Mouse (Mus musculus) hindbrain, embryonic 16.5 days (tissue): ENCODE measurements around the gene Lix1l. TPM values are rescaled to one million over a fixed set of nuclear protein-coding genes. Genes with fewer than 3 reads are reported as not detected.

ENCODE experiments used
- ATAC-seq: fragments of 200-750 bp; cut with Nextera tagmentation; 2 replicates; pipeline ENCODE4 v1.8.0; 2017; ENCODE audit warnings: moderate TSS enrichment, moderate library complexity
- H3K27ac ChIP-seq: fragments of 300-500 bp; sonication (generic); 2 replicates; pipeline ENCODE4 v1.5.1; 2014; ENCODE audit warnings: low read depth, mild to moderate bottlenecking, control low read depth, low read length, moderate library complexity
- H3K27me3 ChIP-seq: fragments of 300-500 bp; sonication (generic); replicated peaks from 2 replicates; pipeline ENCODE4 v1.6.1; 2014; ENCODE audit warnings: low read length; ENCODE audit not compliant: control insufficient read depth, insufficient read depth
- H3K36me3 ChIP-seq: fragments of 300-500 bp; sonication (generic); 2 replicates; pipeline ENCODE4 v1.6.1; 2014; ENCODE audit warnings: mild to moderate bottlenecking, low read length, moderate library complexity, mixed read lengths; ENCODE audit not compliant: control insufficient read depth, insufficient read depth
- H3K4me1 ChIP-seq: fragments of 300-500 bp; sonication (generic); 2 replicates; pipeline ENCODE4 v1.6.1; 2014; ENCODE audit warnings: low read depth, low read length; ENCODE audit not compliant: control insufficient read depth, insufficient read depth
- H3K4me2 ChIP-seq: fragments of 300-500 bp; sonication (generic); 2 replicates; pipeline ENCODE4 v1.6.1; 2014; ENCODE audit warnings: mild to moderate bottlenecking, low read length, control low read depth, moderate library complexity
- H3K4me3 ChIP-seq: fragments of 300-500 bp; sonication (generic); 2 replicates; pipeline ENCODE4 v1.5.1; 2014; ENCODE audit warnings: mild to moderate bottlenecking, low read length, control low read depth, moderate library complexity
- H3K9ac ChIP-seq: fragments of 300-500 bp; sonication (generic); 2 replicates; pipeline ENCODE4 v1.6.1; 2014; ENCODE audit warnings: low read depth, mild to moderate bottlenecking, control low read depth, low read length, moderate library complexity
- H3K9me3 ChIP-seq: fragments of 300-500 bp; sonication (generic); 2 replicates; pipeline ENCODE4 v1.6.1; 2014; ENCODE audit warnings: mild to moderate bottlenecking, low read length, moderate library complexity; ENCODE audit not compliant: control insufficient read depth
- WGBS: fragments of 180-500 bp; shearing (Covaris S2); extraction: QIAGEN DNeasy Blood & Tissue Kit; methylation state at CpG from one replicate; pipeline ENCODE4 v1.1.7; 2014; 5-methylcytosine and 5-hydroxymethylcytosine counted together
- polyA plus RNA-seq: library from polyadenylated mRNA; unstranded; fragments of >200 nt; fragmentation: Nextera tagmentation; extraction: Ambion mirVana; gene quantifications from 2 replicates; pipeline ENCODE4 v1.2.1, GENCODE M21; 2015

Lix1l gene
- polyA plus RNA-seq, 1 experiment from 2014 or later, result 5.1 TPM

DNA sequence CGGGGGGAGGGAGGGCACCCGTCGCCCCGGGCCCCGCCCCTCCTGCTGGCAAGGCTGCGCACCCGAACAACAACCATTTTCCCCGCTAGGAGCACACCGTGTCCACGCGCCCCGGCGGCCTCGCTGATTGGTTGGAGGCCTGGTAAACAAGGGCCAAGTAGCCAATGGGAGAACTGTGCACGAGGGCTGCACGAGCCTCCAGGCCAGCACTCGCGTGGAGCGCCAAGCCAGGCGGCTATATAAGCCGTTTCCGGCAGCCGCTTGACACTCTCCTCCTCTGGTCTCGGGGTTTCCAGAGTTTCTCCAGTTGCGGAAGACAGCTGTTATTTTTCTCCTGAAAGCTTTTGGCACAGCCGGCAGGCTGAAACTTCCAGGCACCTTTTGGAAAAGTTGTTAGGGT lies 43.3 kb upstream of the Lix1l start, which contains the start of gene Txnip:
Txnip (plus strand) TSS at position 264 of the 400 bp plus-strand sequence.
- Histone ChIP-seq H3K9ac (peak within 1 kb of the TSS; percentile 69), H3K4me3 (peak within 1 kb of the TSS; percentile 68), H3K9me3 (no peaks in the 10 kb centered on the region), H3K27me3 (no peaks in the 10 kb centered on the region), H3K4me1 (peaks cover 38% of the 10 kb centered on the region), H3K27ac (peak within 1 kb of the TSS; percentile 74), H3K36me3 (peaks cover 8% of the 10 kb centered on the region), H3K4me2 (peak within 1 kb of the TSS; percentile 84)
- ATAC-seq, result peak; percentile 99
- 1% methylated on average over 26 of the region's 26 CpGs for WGBS

DNA sequence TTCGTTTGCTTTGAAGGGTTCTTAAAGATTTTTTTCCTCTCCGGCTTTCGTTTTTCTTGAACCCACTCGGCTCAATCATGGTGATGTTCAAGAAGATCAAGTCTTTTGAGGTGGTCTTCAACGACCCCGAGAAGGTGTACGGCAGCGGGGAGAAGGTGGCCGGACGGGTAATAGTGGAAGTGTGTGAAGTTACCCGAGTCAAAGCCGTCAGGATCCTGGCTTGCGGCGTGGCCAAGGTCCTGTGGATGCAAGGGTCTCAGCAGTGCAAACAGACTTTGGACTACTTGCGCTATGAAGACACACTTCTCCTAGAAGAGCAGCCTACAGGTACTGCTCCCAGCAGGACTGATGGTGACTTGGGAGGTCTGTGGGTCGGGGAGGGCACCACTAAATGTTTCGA lies 42.8 kb upstream of the Lix1l start:
- under 1% methylated on average over 17 of the region's 17 CpGs for WGBS
- Histone ChIP-seq H3K4me2 (peak overlapping the region; percentile 84), H3K9ac (peak overlapping the region; percentile 69), H3K4me3 (peak overlapping the region; percentile 68), H3K4me1 (peaks cover 38% of the 10 kb centered on the region), H3K36me3 (peaks cover 8% of the 10 kb centered on the region), H3K27ac (peak overlapping the region; percentile 67), H3K9me3 (no peaks in the 10 kb centered on the region), H3K27me3 (no peaks in the 10 kb centered on the region)
- ATAC-seq, result no peak

DNA sequence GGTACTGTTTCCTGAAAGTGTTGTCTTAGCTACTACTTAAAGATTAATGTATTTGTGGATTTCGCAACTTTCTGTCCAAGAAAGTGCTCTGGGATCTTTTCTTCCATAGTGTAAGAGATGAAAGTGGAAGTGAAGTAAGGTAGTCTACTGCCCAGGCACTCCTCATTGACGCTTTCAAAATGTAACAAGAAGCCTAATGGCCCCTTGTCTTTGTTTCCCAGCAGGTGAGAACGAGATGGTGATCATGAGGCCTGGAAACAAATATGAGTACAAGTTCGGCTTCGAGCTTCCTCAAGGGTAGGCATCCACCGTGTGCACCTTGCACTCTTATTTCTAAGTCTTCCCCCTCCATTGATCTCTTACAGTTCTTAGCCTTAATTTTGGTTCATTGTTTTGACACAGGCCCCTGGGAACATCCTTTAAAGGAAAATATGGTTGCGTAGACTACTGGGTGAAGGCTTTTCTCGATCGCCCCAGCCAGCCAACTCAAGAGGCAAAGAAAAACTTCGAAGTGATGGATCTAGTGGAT lies 42.2 kb upstream of the Lix1l start:
- Histone ChIP-seq H3K27me3 (no peaks in the 10 kb centered on the region), H3K27ac (no peak overlapping the region), H3K36me3 (peaks cover 8% of the 10 kb centered on the region), H3K4me2 (peak overlapping the region; percentile 84), H3K9me3 (no peaks in the 10 kb centered on the region), H3K9ac (peak overlapping the region; percentile 69), H3K4me1 (peaks cover 38% of the 10 kb centered on the region), H3K4me3 (peak overlapping the region; percentile 68)
- 31% methylated on average over 10 of the region's 10 CpGs for WGBS
- no peak for ATAC-seq

DNA sequence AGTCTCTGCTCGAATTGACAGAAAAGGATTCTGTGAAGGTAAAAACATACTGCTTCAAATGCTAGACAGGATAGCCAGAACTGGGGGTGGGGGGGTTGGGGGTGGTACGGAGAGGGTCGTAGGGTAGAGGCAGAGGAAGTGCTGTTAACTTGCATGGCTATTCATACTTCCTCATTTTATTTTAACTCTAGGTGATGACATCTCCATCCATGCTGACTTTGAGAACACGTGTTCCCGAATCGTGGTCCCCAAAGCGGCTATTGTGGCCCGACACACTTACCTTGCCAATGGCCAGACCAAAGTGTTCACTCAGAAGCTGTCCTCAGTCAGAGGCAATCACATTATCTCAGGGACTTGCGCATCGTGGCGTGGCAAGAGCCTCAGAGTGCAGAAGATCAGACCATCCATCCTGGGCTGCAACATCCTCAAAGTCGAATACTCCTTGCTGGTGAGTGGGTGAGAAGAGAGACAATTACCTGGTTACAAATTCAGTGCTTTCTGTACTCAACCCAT lies 41.5 kb upstream of the Lix1l start:
- Histone ChIP-seq H3K27me3 (no peaks in the 10 kb centered on the region), H3K4me1 (peaks cover 38% of the 10 kb centered on the region), H3K27ac (no peak overlapping the region), H3K36me3 (peaks cover 8% of the 10 kb centered on the region), H3K4me2 (peak overlapping the region; percentile 84), H3K9me3 (no peaks in the 10 kb centered on the region), H3K4me3 (peak overlapping the region; percentile 68), H3K9ac (peak overlapping the region; percentile 38; the same call in 1 of the 2 replicates)
- no peak for ATAC-seq
- 76% methylated on average over 12 of the region's 12 CpGs for WGBS

DNA sequence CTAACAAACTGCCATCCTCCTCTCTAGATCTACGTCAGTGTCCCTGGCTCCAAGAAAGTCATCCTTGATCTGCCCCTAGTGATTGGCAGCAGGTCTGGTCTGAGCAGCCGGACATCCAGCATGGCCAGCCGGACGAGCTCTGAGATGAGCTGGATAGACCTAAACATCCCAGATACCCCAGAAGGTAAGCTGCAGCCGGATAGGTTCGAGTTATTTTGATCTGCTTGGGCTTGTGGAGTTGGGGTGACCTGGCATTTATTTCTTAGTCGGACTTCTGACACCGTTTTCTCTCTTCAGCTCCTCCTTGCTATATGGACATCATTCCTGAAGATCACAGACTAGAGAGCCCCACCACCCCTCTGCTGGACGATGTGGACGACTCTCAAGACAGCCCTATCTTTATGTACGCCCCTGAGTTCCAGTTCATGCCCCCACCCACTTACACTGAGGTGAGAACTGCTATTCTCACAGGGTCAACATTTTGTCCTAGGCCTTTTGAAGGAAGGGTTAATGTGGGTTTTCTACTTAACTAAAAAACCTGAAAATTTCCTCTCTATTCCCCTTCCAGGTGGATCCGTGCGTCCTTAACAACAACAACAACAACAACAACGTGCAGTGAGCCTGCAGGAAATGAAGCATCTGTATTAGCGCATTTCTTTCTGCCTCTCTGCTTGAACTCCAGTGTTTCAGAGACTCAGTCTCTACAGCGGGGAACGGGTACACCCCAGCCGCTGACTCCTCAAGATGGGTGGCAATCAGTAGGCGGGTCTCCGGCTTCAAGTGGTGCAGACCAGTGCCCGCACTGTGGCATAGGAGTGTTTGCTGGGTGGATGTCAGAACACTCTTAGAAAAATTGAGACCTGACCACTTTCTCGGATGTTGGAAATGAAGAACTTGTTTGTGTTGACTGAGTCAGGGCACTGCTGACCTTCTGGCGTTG lies 40.8 kb upstream of the Lix1l start:
- peak overlapping the region; percentile 68 for H3K4me3 ChIP-seq
- 86% methylated on average over 23 of the region's 23 CpGs for WGBS
- H3K9me3 ChIP-seq, result no peaks in the 10 kb centered on the region
- H3K9ac ChIP-seq, result peak overlapping the region; percentile 38; the same call in 1 of the 2 replicates
- H3K27me3 ChIP-seq, result no peaks in the 10 kb centered on the region
- H3K27ac ChIP-seq, result no peak overlapping the region
- H3K36me3 ChIP-seq, result peaks cover 8% of the 10 kb centered on the region
- peaks cover 35% of the 10 kb centered on the region for H3K4me1 ChIP-seq
- H3K4me2 ChIP-seq, result peak overlapping the region; percentile 84
- ATAC-seq, result no peak

DNA sequence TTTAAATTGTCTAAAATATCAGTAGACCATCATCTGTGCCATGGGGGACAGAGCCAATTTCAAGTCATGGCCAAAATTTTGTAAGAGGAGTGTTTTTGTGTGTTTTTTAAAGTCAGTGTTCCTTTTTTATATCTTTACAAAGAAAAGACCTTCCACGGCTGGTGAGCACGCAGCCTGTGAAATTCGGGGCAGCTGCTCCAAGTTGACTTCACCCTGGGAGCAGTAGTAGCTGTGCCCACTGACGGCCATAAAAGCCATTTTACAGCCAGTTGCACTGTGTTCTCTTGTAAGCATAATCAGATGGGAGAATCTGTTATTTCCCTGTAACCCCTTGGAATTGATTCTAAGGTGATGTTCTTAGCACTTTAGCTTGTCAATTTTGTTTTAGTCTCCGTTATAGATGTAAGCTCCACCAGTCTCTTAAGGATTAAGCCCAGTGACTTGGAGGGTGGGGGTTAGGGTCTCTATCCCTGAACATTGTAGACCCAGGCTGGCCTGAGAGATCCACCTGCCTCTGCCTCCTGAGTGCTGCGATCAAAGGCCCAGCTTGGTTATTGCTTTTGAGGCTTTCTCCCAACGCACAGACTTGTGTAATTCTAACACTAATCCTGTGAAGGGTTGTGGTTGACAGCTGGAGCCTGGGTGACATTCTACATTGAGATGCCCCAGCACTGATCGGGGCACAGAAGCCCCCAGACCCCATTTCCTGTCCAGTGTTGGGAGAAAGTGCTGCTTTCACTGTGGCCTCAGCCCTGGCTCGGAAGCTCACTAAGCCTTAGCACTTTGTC lies 39.9 kb upstream of the Lix1l start:
- Histone ChIP-seq H3K4me2 (peak overlapping the region; percentile 84), H3K9ac (no peak overlapping the region), H3K36me3 (peaks cover 8% of the 10 kb centered on the region), H3K9me3 (no peaks in the 10 kb centered on the region), H3K27me3 (no peaks in the 10 kb centered on the region), H3K4me1 (peaks cover 34% of the 10 kb centered on the region), H3K27ac (no peak overlapping the region), H3K4me3 (peak overlapping the region; percentile 8; the same call in 1 of the 2 replicates)
- WGBS, result 78% methylated on average over 9 of the region's 9 CpGs
- ATAC-seq, result no peak

DNA sequence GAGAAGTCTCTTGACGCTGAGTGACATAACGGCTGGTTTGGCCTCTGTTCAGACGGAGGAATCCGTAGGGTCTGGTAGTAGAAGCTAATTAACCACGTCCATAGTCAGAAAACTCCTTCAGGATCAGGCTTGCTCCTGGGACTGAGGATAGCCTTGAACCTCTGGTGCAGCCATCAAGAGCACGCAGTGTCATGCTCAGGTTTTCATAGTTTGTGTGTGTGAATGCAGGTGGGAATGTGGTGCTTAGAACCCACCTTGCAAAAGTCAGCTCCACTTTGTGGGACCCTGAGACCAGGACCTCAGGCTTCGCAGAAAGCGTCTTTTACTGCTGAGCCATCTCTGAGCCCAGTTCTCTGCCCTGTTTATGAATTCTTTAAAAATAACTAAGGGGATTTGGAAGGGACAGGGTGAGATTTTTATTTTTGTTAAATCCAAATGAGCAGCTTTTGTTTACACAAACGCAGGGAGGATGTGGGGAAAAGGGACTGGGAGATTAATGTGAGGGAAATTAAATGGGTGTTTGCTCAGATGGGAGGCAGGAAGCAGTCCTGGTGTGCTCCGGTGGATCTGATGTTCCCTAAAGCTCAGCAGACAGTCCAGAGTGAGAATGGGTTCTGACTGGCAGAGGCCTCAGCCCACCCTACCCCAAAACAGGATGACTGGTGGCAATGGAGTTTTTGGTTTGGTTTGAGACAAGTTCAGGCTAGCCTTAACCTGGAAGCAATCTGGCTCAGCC lies 38.8 kb upstream of the Lix1l start:
- H3K4me3 ChIP-seq, result no peak overlapping the region

DNA sequence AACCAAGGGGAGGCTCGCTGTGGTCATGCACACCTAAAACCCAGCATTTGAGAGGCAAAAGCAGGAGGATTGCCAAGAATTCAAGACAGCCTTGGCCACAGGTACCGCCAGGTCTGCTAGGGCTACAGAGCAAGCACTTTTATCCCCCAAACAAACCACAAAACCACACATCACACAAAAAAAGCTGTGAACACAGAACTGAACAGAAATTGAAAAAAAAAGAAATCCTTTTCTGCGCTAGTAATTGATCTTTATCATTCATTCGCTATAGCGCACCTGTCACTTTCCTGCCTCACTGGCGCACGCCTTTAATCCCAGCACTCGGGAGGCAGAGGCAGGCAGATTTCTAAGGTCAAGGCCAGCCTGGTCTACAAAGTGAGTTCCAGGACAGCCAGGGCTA lies 37.7 kb upstream of the Lix1l start:
- H3K36me3 ChIP-seq, result peaks cover 8% of the 10 kb centered on the region
- no peak overlapping the region for H3K4me2 ChIP-seq
- H3K4me1 ChIP-seq, result peaks cover 27% of the 10 kb centered on the region
- WGBS, result 91% methylated on average over 8 of the region's 8 CpGs
- no peaks in the 10 kb centered on the region for H3K27me3 ChIP-seq
- H3K27ac ChIP-seq, result no peak overlapping the region
- H3K9me3 ChIP-seq, result no peaks in the 10 kb centered on the region
- no peak overlapping the region for H3K4me3 ChIP-seq
- no peak overlapping the region for H3K9ac ChIP-seq
- no peak for ATAC-seq

More for the DNA sequence above, 38.8 kb upstream of the Lix1l start:
- Histone ChIP-seq H3K4me1 (peaks cover 27% of the 10 kb centered on the region), H3K4me2 (no peak overlapping the region), H3K27me3 (no peaks in the 10 kb centered on the region), H3K9me3 (no peaks in the 10 kb centered on the region), H3K36me3 (peaks cover 8% of the 10 kb centered on the region), H3K27ac (peak overlapping the region; percentile 5; the same call in 1 of the 2 replicates), H3K9ac (no peak overlapping the region)
- 55% methylated on average over 10 of the region's 10 CpGs for WGBS
- ATAC-seq, result no peak
